Mouse (Mus musculus) liver, adult 2 months (tissue): ENCODE data around the gene Ywhaq.

Experiments used
- CTCF ChIP-seq: fragments of 200-500 bp; IDR thresholded peaks from 2 replicates; pipeline ENCODE4 v1.5.1; 2011; ENCODE audit warnings: low read depth, low read length, control low read depth
- POLR2A ChIP-seq: fragments of 200-500 bp; IDR thresholded peaks from 2 replicates; pipeline ENCODE4 v1.6.1; 2011; ENCODE audit warnings: low read length, control low read depth; ENCODE audit not compliant: insufficient read depth; ENCODE audit errors: extremely low read depth

- TF ChIP-seq CTCF (no peak), POLR2A (no peak)
Measured at GRCm38 (mm10) chr12:21431039-21431438, 13.6 kb upstream of the Ywhaq start.
